Mouse (Mus musculus): ENCODE measurements around the gene Acvr1.

DNA sequence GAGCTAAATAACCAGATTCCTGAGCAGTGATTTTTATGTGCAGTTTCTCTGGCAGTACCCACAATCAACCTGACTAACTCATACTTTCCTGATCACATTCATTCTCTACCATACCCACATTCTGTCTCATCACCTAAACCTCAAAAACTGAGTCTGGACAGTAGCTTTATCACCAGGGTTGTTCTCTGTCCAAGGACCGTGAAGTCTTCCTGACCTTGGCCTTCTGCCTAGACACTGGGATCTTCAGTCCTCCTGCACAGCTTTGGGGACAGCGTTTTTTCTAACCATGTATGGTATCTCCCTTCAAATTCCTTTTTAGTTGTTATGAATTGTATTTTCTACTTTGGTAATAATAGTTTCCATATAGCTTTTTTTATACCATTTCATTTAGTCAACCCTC lies 163.5 kb downstream of the Acvr1 start:
- TF ChIP-seq CTCF (conservative IDR thresholded peaks at IDR 0.05; ENCODE audit: low read length) (no peak), NANOG (IDR thresholded peaks at IDR 0.05; ENCODE audit: borderline replicate concordance, low read length) (no peak)
